Mouse (Mus musculus) heart, postnatal 0 days (tissue): ENCODE results near the gene Baiap2l2. TPM values are rescaled to one million over a fixed set of nuclear protein-coding genes. Genes with fewer than 3 reads are reported as not detected.

ENCODE experiments used
- ATAC-seq: fragments of 200-750 bp; cut with Nextera tagmentation; 2 replicates; pipeline ENCODE4 v1.8.0; 2017; ENCODE audit warnings: low read depth, moderate number of reproducible peaks, moderate library complexity; ENCODE audit not compliant: insufficient read depth
- DNase-seq: peaks from one replicate; pipeline ENCODE4 v3.0.0-alpha.2; 2016; ENCODE audit warnings: low spot score
- H3K27ac ChIP-seq: fragments of 300-500 bp; sonication (generic); 2 replicates; pipeline ENCODE4 v1.5.1; 2014; ENCODE audit warnings: low read depth, mild to moderate bottlenecking
- H3K27me3 ChIP-seq: fragments of 300-500 bp; sonication (generic); 2 replicates; pipeline ENCODE4 v1.6.1; 2014; ENCODE audit warnings: low read length, mixed read lengths; ENCODE audit not compliant: control insufficient read depth, insufficient read depth
- H3K36me3 ChIP-seq: fragments of 300-500 bp; sonication (generic); replicated peaks from 2 replicates; pipeline ENCODE4 v1.6.1; 2014; ENCODE audit warnings: low read length, mixed read lengths; ENCODE audit not compliant: control insufficient read depth, insufficient read depth
- H3K4me1 ChIP-seq: fragments of 300-500 bp; sonication (generic); 2 replicates; pipeline ENCODE4 v1.6.1; 2014; ENCODE audit warnings: antibody characterized with exemption; ENCODE audit not compliant: control insufficient read depth, insufficient read depth
- H3K4me2 ChIP-seq: fragments of 300-500 bp; sonication (generic); 2 replicates; pipeline ENCODE4 v1.6.1; 2014; ENCODE audit warnings: low read depth, mild to moderate bottlenecking, low read length, moderate library complexity
- H3K4me3 ChIP-seq: fragments of 300-500 bp; sonication (generic); 2 replicates; pipeline ENCODE4 v1.5.1; 2014; ENCODE audit warnings: low read depth, low read length
- H3K9ac ChIP-seq: fragments of 300-500 bp; sonication (generic); replicated peaks from 2 replicates; pipeline ENCODE4 v1.6.1; 2014; ENCODE audit warnings: low read depth, low read length, mixed read lengths
- H3K9me3 ChIP-seq: fragments of 300-500 bp; sonication (generic); replicated peaks from 2 replicates; pipeline ENCODE4 v1.6.1; 2016; ENCODE audit warnings: low read length; ENCODE audit not compliant: control insufficient read depth
- CTCF ChIP-seq: IDR thresholded peaks from 2 replicates; pipeline ENCODE4 v1.5.1; 2016; ENCODE audit warnings: antibody characterized with exemption, control low read depth, low read depth
- EP300 ChIP-seq: IDR thresholded peaks from 2 replicates; pipeline ENCODE4 v1.6.1; 2016; ENCODE audit warnings: antibody characterized with exemption, low read depth
- WGBS: fragments of 180-500 bp; shearing (Covaris S2); extraction: QIAGEN DNeasy Blood & Tissue Kit; methylation state at CpG from one replicate; pipeline ENCODE4 v1.1.7; 2014; 5-methylcytosine and 5-hydroxymethylcytosine counted together
- polyA plus RNA-seq: library from polyadenylated mRNA; unstranded; fragments of >200 nt; fragmentation: Nextera tagmentation; extraction: Ambion mirVana; gene quantifications from 2 replicates; pipeline ENCODE4 v1.2.1, GENCODE M21; 2015
- total RNA-seq: library from RNA; depleted of rRNA; stranded (reverse); fragments of >200 nt; gene quantifications from 2 replicates; pipeline ENCODE4 v1.2.3, GENCODE M21; 2014; ENCODE audit warnings: low replicate concordance

The Baiap2l2 gene
- total and polyA plus RNA-seq, 2 experiments from 2014 or later = 0.27 to 2.2 TPM

- H3K27ac ChIP-seq = no peak overlapping the region
- TF ChIP-seq EP300 = no peak
- TF ChIP-seq CTCF = no peak
- ATAC-seq (no peak), DNase-seq (no peak)
- H3K4me1 ChIP-seq = no peaks in the 10 kb centered on the region; the same call in 1 of the 2 replicates
- H3K4me2 ChIP-seq = no peak overlapping the region
- no peaks in the 10 kb centered on the region for H3K9me3 ChIP-seq
- WGBS = 24% methylated on average over 5 of the region's 5 CpGs
- H3K36me3 ChIP-seq = no peaks in the 10 kb centered on the region
- H3K9ac ChIP-seq = no peak overlapping the region
- 0 out of 2 replicates have a peak, but pooled peaks cover 6% of the 10 kb centered on the region for H3K27me3 ChIP-seq
- H3K4me3 ChIP-seq = no peak overlapping the region
Observed at GRCm38 (mm10) chr15:79223641-79224040, 61.7 kb downstream of the Baiap2l2 start.

GRCm38 (mm10) chr15:79219572-79219971 is 65.8 kb downstream of the Baiap2l2 start:
- no peak for DNase-seq
- no peak for ATAC-seq
- H3K36me3 ChIP-seq = no peaks in the 10 kb centered on the region
- H3K9ac ChIP-seq = no peak overlapping the region
- WGBS = 13% methylated on average over 1 of the region's 1 CpGs
- no peak for TF ChIP-seq CTCF
- no peak for TF ChIP-seq EP300
- 0 out of 2 replicates have a peak, but pooled peaks cover 6% of the 10 kb centered on the region for H3K27me3 ChIP-seq
- no peak overlapping the region for H3K4me3 ChIP-seq
- H3K9me3 ChIP-seq = no peaks in the 10 kb centered on the region
- H3K4me1 ChIP-seq = no peaks in the 10 kb centered on the region; the same call in 1 of the 2 replicates
- H3K27ac ChIP-seq = no peak overlapping the region
- H3K4me2 ChIP-seq = no peak overlapping the region

- ATAC-seq (no peak), DNase-seq (no peak)
- H3K4me2 ChIP-seq = no peak overlapping the region
- no peak for TF ChIP-seq CTCF
- no peak for TF ChIP-seq EP300
- no peaks in the 10 kb centered on the region for H3K9me3 ChIP-seq
- 60% methylated on average over 3 of the region's 3 CpGs for WGBS
- no peak overlapping the region for H3K9ac ChIP-seq
- H3K36me3 ChIP-seq = no peaks in the 10 kb centered on the region
- no peaks in the 10 kb centered on the region for H3K27me3 ChIP-seq
- H3K4me3 ChIP-seq = no peak overlapping the region
- no peaks in the 10 kb centered on the region for H3K4me1 ChIP-seq
- no peak overlapping the region for H3K27ac ChIP-seq
Observed at GRCm38 (mm10) chr15:79216191-79216590, 69.1 kb downstream of the Baiap2l2 start.

GRCm38 (mm10) chr15:79213591-79213990 is 71.7 kb downstream of the Baiap2l2 start:
- no peaks in the 10 kb centered on the region for H3K36me3 ChIP-seq
- H3K9me3 ChIP-seq = no peaks in the 10 kb centered on the region
- no peaks in the 10 kb centered on the region for H3K27me3 ChIP-seq
- H3K4me2 ChIP-seq = no peak overlapping the region
- no peaks in the 10 kb centered on the region for H3K4me1 ChIP-seq
- DNase-seq = no peak
- 58% methylated on average over 6 of the region's 6 CpGs for WGBS
- ATAC-seq = no peak
- H3K9ac ChIP-seq = no peak overlapping the region
- TF ChIP-seq EP300 (no peak), CTCF (no peak)
- H3K27ac ChIP-seq = no peak overlapping the region
- H3K4me3 ChIP-seq = no peak overlapping the region

GRCm38 (mm10) chr15:79212750-79213446 is 72.4 kb downstream of the Baiap2l2 start:
- Histone ChIP-seq H3K9ac (no peak overlapping the region), H3K4me2 (no peak overlapping the region), H3K4me1 (no peaks in the 10 kb centered on the region), H3K4me3 (no peak overlapping the region), H3K27ac (0 out of 2 replicates have a peak overlapping the region, but pooled peaks have one; percentile 11), H3K9me3 (no peaks in the 10 kb centered on the region), H3K27me3 (no peaks in the 10 kb centered on the region), H3K36me3 (no peaks in the 10 kb centered on the region)
- ATAC-seq (no peak), DNase-seq (no peak)
- WGBS = 91% methylated on average over 26 of the region's 26 CpGs
- no peak for TF ChIP-seq EP300
- TF ChIP-seq CTCF = no peak

- no peak for TF ChIP-seq CTCF
- no peak for TF ChIP-seq EP300
- DNase-seq (no peak), ATAC-seq (no peak)
- Histone ChIP-seq H3K9me3 (no peaks in the 10 kb centered on the region), H3K36me3 (no peaks in the 10 kb centered on the region), H3K4me2 (no peak overlapping the region), H3K27ac (no peak overlapping the region), H3K9ac (no peak overlapping the region), H3K4me1 (no peaks in the 10 kb centered on the region), H3K4me3 (no peak overlapping the region), H3K27me3 (no peaks in the 10 kb centered on the region)
- WGBS = 38% methylated on average over 2 of the region's 2 CpGs
Observed at GRCm38 (mm10) chr15:79210357-79210756, 75.0 kb downstream of the Baiap2l2 start.
